Mouse (Mus musculus): ENCODE results near the gene Usp4. TPM values are rescaled to one million over a fixed set of nuclear protein-coding genes. Genes with fewer than 3 reads are reported as not detected.

Gene Usp4
- polyA plus RNA-seq, 1 experiment from 2014 or later: 100.0 TPM

DNA sequence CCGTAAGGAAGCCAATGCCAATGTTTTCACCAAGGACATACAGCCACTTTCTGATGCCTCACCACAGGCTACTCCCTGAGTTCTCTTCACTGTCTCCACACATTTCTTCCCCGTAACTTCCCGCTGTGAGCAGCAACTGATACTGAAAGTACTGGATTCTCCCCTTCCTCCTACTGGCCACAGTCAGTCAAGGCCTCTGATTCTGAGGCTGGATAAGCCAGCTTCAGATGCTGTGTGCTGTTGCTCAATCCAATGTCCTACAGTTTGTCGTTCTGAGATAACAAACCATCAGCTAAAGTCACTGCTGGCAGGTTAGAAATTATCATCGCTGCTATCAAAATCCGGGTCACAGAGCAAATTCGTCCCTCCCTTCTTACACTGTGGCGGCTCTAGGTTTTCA lies 56.8 kb downstream of the Usp4 start:
- H3K9ac ChIP-seq (ENCODE audit: low read depth, low read length): no peak overlapping the region
- no peak overlapping the region for H3K4me2 ChIP-seq
- H3K27me3 ChIP-seq (ENCODE audit: control insufficient read depth, insufficient read depth, low read length): no peaks in the 10 kb centered on the region
- H3K4me3 ChIP-seq (ENCODE audit: low read depth, low read length): no peak overlapping the region
- ATAC-seq (replicated peaks; ENCODE audit: insufficient number of reproducible peaks, low FRiP score, low TSS enrichment): no peak
- 64% methylated on average over 8 of the region's 8 CpGs for WGBS (ENCODE audit: insufficient replicate concordance)
- no peaks in the 10 kb centered on the region for H3K4me1 ChIP-seq (ENCODE audit: control insufficient read depth, insufficient read depth, low read length)
- H3K27ac ChIP-seq (ENCODE audit: low read depth, low read length): no peak overlapping the region
- no peaks in the 10 kb centered on the region for H3K9me3 ChIP-seq (replicated peaks; ENCODE audit: control insufficient read depth, low read length)
- H3K36me3 ChIP-seq (ENCODE audit: control insufficient read depth, insufficient read depth, low read length): no peaks in the 10 kb centered on the region

DNA sequence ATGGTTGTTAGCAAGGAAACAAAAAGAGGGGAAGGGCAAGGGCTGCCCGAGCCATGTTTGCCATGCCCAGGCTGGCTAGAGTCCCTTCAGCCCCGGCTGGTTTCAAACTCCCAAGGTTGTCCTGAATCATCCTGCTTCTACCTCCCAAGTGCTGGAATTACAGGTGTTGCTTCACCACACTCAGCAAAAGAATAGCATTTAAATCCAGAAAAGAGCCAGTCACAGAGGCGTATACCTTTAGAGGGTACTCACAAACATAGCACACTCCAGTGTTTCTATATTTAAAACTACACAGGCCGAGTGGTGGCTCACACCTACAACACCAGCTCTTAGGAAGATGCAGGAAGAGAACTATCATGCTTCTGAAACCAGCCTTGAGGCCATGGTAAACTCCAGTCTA lies 61.9 kb downstream of the Usp4 start:
- Histone ChIP-seq H3K4me2 (no peak overlapping the region), H3K27ac (ENCODE audit: low read depth, low read length) (no peak overlapping the region), H3K4me1 (ENCODE audit: control insufficient read depth, insufficient read depth, low read length) (no peaks in the 10 kb centered on the region), H3K9me3 (replicated peaks; ENCODE audit: control insufficient read depth, low read length) (no peaks in the 10 kb centered on the region), H3K9ac (ENCODE audit: low read depth, low read length) (no peak overlapping the region), H3K36me3 (ENCODE audit: control insufficient read depth, insufficient read depth, low read length) (no peaks in the 10 kb centered on the region), H3K4me3 (ENCODE audit: low read depth, low read length) (no peak overlapping the region), H3K27me3 (ENCODE audit: control insufficient read depth, insufficient read depth, low read length) (no peaks in the 10 kb centered on the region)
- no peak for ATAC-seq (replicated peaks; ENCODE audit: insufficient number of reproducible peaks, low FRiP score, low TSS enrichment)
- WGBS (ENCODE audit: insufficient replicate concordance): 68% methylated on average over 4 of the region's 4 CpGs

DNA sequence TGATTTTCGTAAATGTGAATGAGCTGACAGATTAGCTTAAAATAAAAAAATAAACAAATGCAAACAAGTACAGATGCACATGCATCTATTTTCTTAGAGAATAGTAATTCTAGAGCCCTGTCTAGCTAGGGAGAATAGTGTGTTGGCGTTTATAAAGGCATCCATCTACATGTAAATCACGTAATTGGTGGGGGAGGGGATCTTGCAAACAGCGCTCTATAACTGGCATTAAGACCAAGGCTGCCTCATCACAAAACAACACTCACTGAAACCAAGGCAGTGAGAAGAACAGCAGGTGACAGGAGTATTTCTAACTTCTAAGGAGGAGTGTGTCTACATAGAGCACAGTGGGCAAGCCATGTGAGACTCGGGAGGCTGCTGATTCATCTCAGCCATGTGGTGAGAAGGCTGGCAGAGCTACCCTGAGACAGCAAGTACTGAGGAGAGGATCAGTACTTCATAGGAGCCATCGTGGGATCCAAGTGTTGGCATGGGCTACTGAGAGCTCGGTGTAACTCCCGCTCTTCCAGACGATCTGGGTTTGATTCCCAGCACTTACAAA lies 63.8 kb downstream of the Usp4 start:
- H3K4me2 ChIP-seq: no peak overlapping the region
- no peak overlapping the region for H3K27ac ChIP-seq (ENCODE audit: low read depth, low read length)
- no peaks in the 10 kb centered on the region for H3K27me3 ChIP-seq (ENCODE audit: control insufficient read depth, insufficient read depth, low read length)
- WGBS (ENCODE audit: insufficient replicate concordance): 74% methylated on average over 9 of the region's 9 CpGs
- H3K9me3 ChIP-seq (replicated peaks; ENCODE audit: control insufficient read depth, low read length): no peaks in the 10 kb centered on the region
- no peaks in the 10 kb centered on the region for H3K36me3 ChIP-seq (ENCODE audit: control insufficient read depth, insufficient read depth, low read length)
- no peaks in the 10 kb centered on the region for H3K4me1 ChIP-seq (ENCODE audit: control insufficient read depth, insufficient read depth, low read length)
- no peak for ATAC-seq (replicated peaks; ENCODE audit: insufficient number of reproducible peaks, low FRiP score, low TSS enrichment)
- H3K9ac ChIP-seq (ENCODE audit: low read depth, low read length): no peak overlapping the region
- H3K4me3 ChIP-seq (ENCODE audit: low read depth, low read length): no peak overlapping the region

DNA sequence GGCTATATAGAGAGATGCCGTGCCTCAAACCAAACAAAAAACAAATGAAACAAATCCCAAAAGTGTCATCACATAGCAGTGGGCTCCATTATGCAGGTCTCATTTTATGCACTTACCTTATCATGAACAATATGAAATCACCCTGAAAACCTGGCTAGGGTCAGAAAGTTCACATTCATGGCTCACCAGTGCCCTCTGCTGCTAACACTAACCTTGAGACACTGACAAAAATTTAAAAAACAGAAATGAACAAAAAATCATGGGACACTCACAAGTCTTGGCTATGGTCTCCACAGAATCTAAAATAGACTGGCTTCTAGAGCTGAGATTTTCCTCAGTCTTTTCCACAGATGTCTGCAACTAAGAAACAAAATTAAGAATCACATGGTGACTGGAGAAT lies 64.6 kb downstream of the Usp4 start:
- no peak overlapping the region for H3K9ac ChIP-seq (ENCODE audit: low read depth, low read length)
- no peak overlapping the region for H3K4me2 ChIP-seq
- no peaks in the 10 kb centered on the region for H3K9me3 ChIP-seq (replicated peaks; ENCODE audit: control insufficient read depth, low read length)
- no peaks in the 10 kb centered on the region for H3K36me3 ChIP-seq (ENCODE audit: control insufficient read depth, insufficient read depth, low read length)
- no peak overlapping the region for H3K4me3 ChIP-seq (ENCODE audit: low read depth, low read length)
- 75% methylated on average over 1 of the region's 1 CpGs for WGBS (ENCODE audit: insufficient replicate concordance)
- no peaks in the 10 kb centered on the region for H3K4me1 ChIP-seq (ENCODE audit: control insufficient read depth, insufficient read depth, low read length)
- H3K27me3 ChIP-seq (ENCODE audit: control insufficient read depth, insufficient read depth, low read length): no peaks in the 10 kb centered on the region
- no peak for ATAC-seq (replicated peaks; ENCODE audit: insufficient number of reproducible peaks, low FRiP score, low TSS enrichment)
- no peak overlapping the region for H3K27ac ChIP-seq (ENCODE audit: low read depth, low read length)

DNA sequence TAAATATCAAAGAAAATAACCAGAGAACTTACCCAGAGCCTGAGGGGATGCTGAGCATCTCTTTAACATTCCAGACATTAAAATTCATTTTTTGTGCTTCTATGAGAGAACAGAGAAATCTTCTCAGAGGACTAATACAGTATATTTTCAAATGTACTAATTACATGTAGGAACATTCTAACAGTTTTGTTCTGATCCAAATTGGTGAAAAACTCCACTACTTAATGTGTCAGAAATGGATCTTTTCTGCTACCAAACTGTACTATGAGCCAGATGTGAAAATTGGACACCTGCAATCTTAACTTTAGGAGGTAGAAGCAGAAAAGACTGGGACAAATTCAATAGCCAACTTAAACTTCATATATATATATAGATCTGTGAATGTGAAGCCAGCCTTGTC lies 80.7 kb downstream of the Usp4 start, which contains the start of gene Ccdc36:
Gene Ccdc36 (minus strand): TSS at position 101 of the 400 bp plus-strand sequence.
- ATAC-seq (replicated peaks; ENCODE audit: insufficient number of reproducible peaks, low FRiP score, low TSS enrichment): no peak
- no peaks in the 10 kb centered on the region for H3K36me3 ChIP-seq (ENCODE audit: control insufficient read depth, insufficient read depth, low read length)
- H3K4me3 ChIP-seq (ENCODE audit: low read depth, low read length): no peak within 1 kb of the TSS
- H3K4me2 ChIP-seq: no peak within 1 kb of the TSS
- H3K4me1 ChIP-seq (ENCODE audit: control insufficient read depth, insufficient read depth, low read length): no peaks in the 10 kb centered on the region
- no peaks in the 10 kb centered on the region for H3K9me3 ChIP-seq (replicated peaks; ENCODE audit: control insufficient read depth, low read length)
- H3K9ac ChIP-seq (ENCODE audit: low read depth, low read length): no peak within 1 kb of the TSS
- H3K27ac ChIP-seq (ENCODE audit: low read depth, low read length): no peak within 1 kb of the TSS
- no peaks in the 10 kb centered on the region for H3K27me3 ChIP-seq (ENCODE audit: control insufficient read depth, insufficient read depth, low read length)

DNA sequence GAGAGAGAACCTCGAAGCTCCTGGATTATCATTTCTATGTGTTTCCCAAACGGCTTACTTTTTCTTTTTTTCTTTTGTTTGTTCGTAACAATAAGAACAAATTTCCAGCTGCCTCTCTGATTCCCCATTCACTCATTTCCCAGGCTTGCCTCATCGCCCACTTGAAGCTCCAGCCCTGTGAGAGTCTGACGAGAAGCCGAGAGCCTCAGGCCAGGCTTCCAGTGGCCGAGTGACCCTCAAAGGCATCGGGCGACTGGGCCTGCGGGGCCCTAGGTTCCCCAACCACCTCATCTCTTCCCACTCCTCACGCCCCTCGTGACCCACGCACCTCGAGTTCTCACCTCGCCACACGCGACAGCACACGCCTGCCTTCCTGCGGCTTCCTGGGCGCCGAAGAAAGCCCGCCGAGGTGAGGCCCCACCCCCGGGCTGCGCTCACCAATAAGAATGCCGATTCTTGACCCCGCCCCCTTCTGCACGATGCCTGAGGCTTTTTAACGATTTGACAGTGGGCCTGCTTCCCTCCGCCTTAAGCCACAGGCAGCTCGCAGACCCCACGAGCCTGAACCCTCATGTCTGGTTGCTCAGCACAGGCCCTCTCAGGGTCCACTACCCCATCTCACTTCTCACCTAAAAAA lies 83.9 kb downstream of the Usp4 start:
- Histone ChIP-seq H3K9ac (ENCODE audit: low read depth, low read length) (no peak overlapping the region), H3K4me1 (ENCODE audit: control insufficient read depth, insufficient read depth, low read length) (no peaks in the 10 kb centered on the region), H3K4me3 (ENCODE audit: low read depth, low read length) (peak overlapping the region; percentile 25)

DNA sequence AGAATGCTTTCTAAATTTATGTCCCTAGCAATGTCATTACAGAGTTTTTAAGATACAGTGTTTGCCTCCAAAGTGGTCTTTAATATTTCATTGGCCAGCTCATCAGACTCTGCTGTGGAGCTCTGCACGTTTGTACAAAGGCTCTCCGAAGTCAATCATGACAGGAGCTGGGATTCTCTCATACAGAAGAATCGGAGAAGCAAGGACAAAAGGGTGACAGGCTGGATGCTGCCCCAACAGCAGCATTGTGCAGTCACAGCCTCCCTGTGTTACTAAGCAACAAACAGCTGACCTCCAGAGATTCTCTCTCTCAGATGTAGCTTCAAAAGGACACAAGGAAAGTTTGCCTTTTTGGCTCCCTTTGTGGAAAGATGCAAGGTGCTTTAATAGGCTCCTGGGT lies 88.5 kb downstream of the Usp4 start, which contains the start of gene BC048562:
Gene BC048562 (plus strand): TSS at position 301 of the 400 bp plus-strand sequence.
- Histone ChIP-seq H3K27me3 (ENCODE audit: control insufficient read depth, insufficient read depth, low read length) (no peaks in the 10 kb centered on the region), H3K36me3 (ENCODE audit: control insufficient read depth, insufficient read depth, low read length) (no peaks in the 10 kb centered on the region), H3K4me1 (ENCODE audit: control insufficient read depth, insufficient read depth, low read length) (peaks cover 10% of the 10 kb centered on the region; the same call in 1 of the 2 replicates), H3K9me3 (replicated peaks; ENCODE audit: control insufficient read depth, low read length) (no peaks in the 10 kb centered on the region), H3K4me2 (no peak within 1 kb of the TSS), H3K27ac (ENCODE audit: low read depth, low read length) (no peak within 1 kb of the TSS), H3K4me3 (ENCODE audit: low read depth, low read length) (no peak within 1 kb of the TSS), H3K9ac (ENCODE audit: low read depth, low read length) (no peak within 1 kb of the TSS)
- 72% methylated on average over 3 of the region's 3 CpGs for WGBS (ENCODE audit: insufficient replicate concordance)
- ATAC-seq (replicated peaks; ENCODE audit: insufficient number of reproducible peaks, low FRiP score, low TSS enrichment): no peak

More for the DNA sequence above, 83.9 kb downstream of the Usp4 start:
- WGBS (ENCODE audit: insufficient replicate concordance): 36% methylated on average over 32 of the region's 32 CpGs
- peak overlapping the region; percentile 57 for H3K4me2 ChIP-seq
- no peak overlapping the region for H3K27ac ChIP-seq (ENCODE audit: low read depth, low read length)
- no peaks in the 10 kb centered on the region for H3K27me3 ChIP-seq (ENCODE audit: control insufficient read depth, insufficient read depth, low read length)
- H3K36me3 ChIP-seq (ENCODE audit: control insufficient read depth, insufficient read depth, low read length): no peaks in the 10 kb centered on the region
- H3K9me3 ChIP-seq (replicated peaks; ENCODE audit: control insufficient read depth, low read length): no peaks in the 10 kb centered on the region
- ATAC-seq (replicated peaks; ENCODE audit: insufficient number of reproducible peaks, low FRiP score, low TSS enrichment): 0 out of 2 replicates have a peak, but pooled peaks have one; percentile 61

DNA sequence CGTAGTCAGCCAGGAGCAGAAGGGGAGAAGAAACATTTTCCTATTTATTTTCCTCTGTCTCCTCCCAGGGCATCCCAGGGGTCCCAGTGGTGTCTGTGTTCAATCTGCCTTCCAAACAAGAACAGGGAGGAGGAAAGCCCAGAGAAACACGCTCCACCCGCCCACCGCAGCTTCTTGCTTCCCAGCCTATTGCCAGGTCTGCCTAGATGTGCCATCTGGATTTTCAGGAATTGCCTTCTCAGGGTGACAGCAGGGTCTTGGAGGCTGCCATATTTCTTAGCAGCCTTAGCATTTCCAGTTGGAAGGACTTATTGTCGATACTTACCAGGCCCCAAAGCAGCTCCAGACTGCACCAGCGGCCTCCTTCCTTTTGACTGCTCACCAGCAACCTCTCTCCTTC lies 91.5 kb downstream of the Usp4 start:
- no peaks in the 10 kb centered on the region for H3K36me3 ChIP-seq (ENCODE audit: control insufficient read depth, insufficient read depth, low read length)
- H3K27ac ChIP-seq (ENCODE audit: low read depth, low read length): no peak overlapping the region
- no peak overlapping the region for H3K4me3 ChIP-seq (ENCODE audit: low read depth, low read length)
- H3K27me3 ChIP-seq (ENCODE audit: control insufficient read depth, insufficient read depth, low read length): no peaks in the 10 kb centered on the region
- H3K9ac ChIP-seq (ENCODE audit: low read depth, low read length): no peak overlapping the region
- no peak for ATAC-seq (replicated peaks; ENCODE audit: insufficient number of reproducible peaks, low FRiP score, low TSS enrichment)
- WGBS (ENCODE audit: insufficient replicate concordance): 75% methylated on average over 6 of the region's 6 CpGs
- no peak overlapping the region for H3K4me2 ChIP-seq
- no peaks in the 10 kb centered on the region for H3K9me3 ChIP-seq (replicated peaks; ENCODE audit: control insufficient read depth, low read length)
- H3K4me1 ChIP-seq (ENCODE audit: control insufficient read depth, insufficient read depth, low read length): peaks cover 15% of the 10 kb centered on the region; the same call in 1 of the 2 replicates

DNA sequence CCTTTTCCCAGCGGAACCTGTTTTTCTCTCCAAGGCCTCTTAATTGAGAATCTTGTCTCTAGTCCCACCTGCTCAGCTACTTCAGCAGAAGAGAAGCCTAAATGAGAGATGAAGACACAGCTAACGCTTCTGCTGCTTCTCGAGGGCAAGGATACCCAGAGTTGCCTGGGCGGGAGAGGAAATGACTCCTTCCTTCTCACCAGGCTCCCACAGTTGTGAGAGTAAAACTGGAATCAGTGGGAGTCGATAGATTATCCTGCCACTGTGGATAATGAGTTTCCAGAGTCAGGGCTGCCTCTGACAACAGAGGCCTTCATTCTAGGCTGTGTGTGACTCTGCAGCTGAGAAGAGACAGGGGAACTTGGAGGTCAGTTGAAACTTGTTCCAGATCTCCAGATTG lies 92.8 kb downstream of the Usp4 start:
- no peak overlapping the region for H3K4me2 ChIP-seq
- no peak overlapping the region for H3K27ac ChIP-seq (ENCODE audit: low read depth, low read length)
- H3K4me1 ChIP-seq (ENCODE audit: control insufficient read depth, insufficient read depth, low read length): peaks cover 15% of the 10 kb centered on the region; the same call in 1 of the 2 replicates
- no peaks in the 10 kb centered on the region for H3K9me3 ChIP-seq (replicated peaks; ENCODE audit: control insufficient read depth, low read length)
- ATAC-seq (replicated peaks; ENCODE audit: insufficient number of reproducible peaks, low FRiP score, low TSS enrichment): no peak
- no peak overlapping the region for H3K9ac ChIP-seq (ENCODE audit: low read depth, low read length)
- no peaks in the 10 kb centered on the region for H3K36me3 ChIP-seq (ENCODE audit: control insufficient read depth, insufficient read depth, low read length)
- H3K4me3 ChIP-seq (ENCODE audit: low read depth, low read length): no peak overlapping the region
- 59% methylated on average over 5 of the region's 5 CpGs for WGBS (ENCODE audit: insufficient replicate concordance)
- H3K27me3 ChIP-seq (ENCODE audit: control insufficient read depth, insufficient read depth, low read length): no peaks in the 10 kb centered on the region
